Mouse (Mus musculus) erythroid progenitor cell, adult 5-6 weeks (primary cell): ENCODE results near the gene Slc25a47. TPM values are rescaled to one million over a fixed set of nuclear protein-coding genes. Genes with fewer than 3 reads are reported as not detected.

Source experiments
- ATAC-seq: replicated peaks from 2 replicates; pipeline ENCODE4 v1.8.0; 2016; ENCODE audit warnings: moderate number of reproducible peaks, mild to moderate bottlenecking, moderate TSS enrichment, inconsistent platforms; ENCODE audit not compliant: poor library complexity, low FRiP score, severe bottlenecking
- total RNA-seq, 2 experiments: library from RNA; stranded (forward) in 1 of 2; stranded (reverse) in 1 of 2; fragments of 150-400 nt in 1 of 2; fragments of 186-747, 209-891 nt in 1 of 2; gene quantifications; 2 replicates each; pipeline versions ENCODE4 v1.2.3 to v1.2.4; 2015 to 2017; ENCODE audit warnings: low replicate concordance in 2 of 2

The Slc25a47 gene
- total RNA-seq, 2 experiments from 2014 or later = 1.3 to 5.3 TPM

- ATAC-seq = peak; percentile 65
Measured at GRCm38 (mm10) chr12:108902940-108903339, 67.1 kb downstream of the Slc25a47 start.

GRCm38 (mm10) chr12:108903600-108904275 is 67.9 kb downstream of the Slc25a47 start:
- ATAC-seq = no peak

GRCm38 (mm10) chr12:108904276-108904653 is 68.4 kb downstream of the Slc25a47 start:
- ATAC-seq = no peak

GRCm38 (mm10) chr12:108905620-108906302 is 69.9 kb downstream of the Slc25a47 start:
- ATAC-seq = no peak

- ATAC-seq = no peak
Measured at GRCm38 (mm10) chr12:108906398-108906797, 70.6 kb downstream of the Slc25a47 start.

Other genes starting within 250 kb of the Slc25a47 start
- not detected in 2 replicates for gene Degs2, start 133.7 kb upstream of the Slc25a47 start, total RNA-seq (2015; ENCODE audit: low replicate concordance)
- not detected in 2 replicates for gene Degs2, start 133.7 kb upstream of the Slc25a47 start, total RNA-seq (2017; ENCODE audit: low replicate concordance)
- 25.2 and 44.4 TPM in 2 replicates for gene Yy1, start 43.1 kb upstream of the Slc25a47 start, total RNA-seq (2015; ENCODE audit: low replicate concordance)
- gene Yy1, start 43.1 kb upstream of the Slc25a47 start, total RNA-seq (2017; ENCODE audit: low replicate concordance) = 40.4 and 62.9 TPM in 2 replicates
- 1.1 TPM in 1 of 2 replicates, not detected in the other for gene Slc25a29, start 163 bp upstream of the Slc25a47 start, total RNA-seq (2015; ENCODE audit: low replicate concordance)
- not detected in 2 replicates for gene Slc25a29, start 163 bp upstream of the Slc25a47 start, total RNA-seq (2017; ENCODE audit: low replicate concordance)
- 0.84 and 2.5 TPM in 2 replicates for gene Wdr25, start 57.6 kb downstream of the Slc25a47 start, total RNA-seq (2015; ENCODE audit: low replicate concordance)
- gene Wdr25, start 57.6 kb downstream of the Slc25a47 start, total RNA-seq (2017; ENCODE audit: low replicate concordance) = 4.2 and 11.4 TPM in 2 replicates
- 4.6 and 12.3 TPM in 2 replicates for gene Wars, start 58.1 kb downstream of the Slc25a47 start, total RNA-seq (2015; ENCODE audit: low replicate concordance)
- 8.2 and 21.4 TPM in 2 replicates for gene Wars, start 58.1 kb downstream of the Slc25a47 start, total RNA-seq (2017; ENCODE audit: low replicate concordance)
- not detected in 2 replicates for gene Begain, start 232.2 kb downstream of the Slc25a47 start, total RNA-seq (2015; ENCODE audit: low replicate concordance)
- not detected in 2 replicates for gene Begain, start 232.2 kb downstream of the Slc25a47 start, total RNA-seq (2017; ENCODE audit: low replicate concordance)